Mouse (Mus musculus): ENCODE results near the gene Plp1. TPM values are rescaled to one million over a fixed set of nuclear protein-coding genes. Genes with fewer than 3 reads are reported as not detected.
A peak's percentile ranks its signal among the peaks of the same experiment; 100 is the strongest.

Plp1 gene
- polyA plus RNA-seq, 1 experiment from 2014 or later, result 0.40 TPM

DNA sequence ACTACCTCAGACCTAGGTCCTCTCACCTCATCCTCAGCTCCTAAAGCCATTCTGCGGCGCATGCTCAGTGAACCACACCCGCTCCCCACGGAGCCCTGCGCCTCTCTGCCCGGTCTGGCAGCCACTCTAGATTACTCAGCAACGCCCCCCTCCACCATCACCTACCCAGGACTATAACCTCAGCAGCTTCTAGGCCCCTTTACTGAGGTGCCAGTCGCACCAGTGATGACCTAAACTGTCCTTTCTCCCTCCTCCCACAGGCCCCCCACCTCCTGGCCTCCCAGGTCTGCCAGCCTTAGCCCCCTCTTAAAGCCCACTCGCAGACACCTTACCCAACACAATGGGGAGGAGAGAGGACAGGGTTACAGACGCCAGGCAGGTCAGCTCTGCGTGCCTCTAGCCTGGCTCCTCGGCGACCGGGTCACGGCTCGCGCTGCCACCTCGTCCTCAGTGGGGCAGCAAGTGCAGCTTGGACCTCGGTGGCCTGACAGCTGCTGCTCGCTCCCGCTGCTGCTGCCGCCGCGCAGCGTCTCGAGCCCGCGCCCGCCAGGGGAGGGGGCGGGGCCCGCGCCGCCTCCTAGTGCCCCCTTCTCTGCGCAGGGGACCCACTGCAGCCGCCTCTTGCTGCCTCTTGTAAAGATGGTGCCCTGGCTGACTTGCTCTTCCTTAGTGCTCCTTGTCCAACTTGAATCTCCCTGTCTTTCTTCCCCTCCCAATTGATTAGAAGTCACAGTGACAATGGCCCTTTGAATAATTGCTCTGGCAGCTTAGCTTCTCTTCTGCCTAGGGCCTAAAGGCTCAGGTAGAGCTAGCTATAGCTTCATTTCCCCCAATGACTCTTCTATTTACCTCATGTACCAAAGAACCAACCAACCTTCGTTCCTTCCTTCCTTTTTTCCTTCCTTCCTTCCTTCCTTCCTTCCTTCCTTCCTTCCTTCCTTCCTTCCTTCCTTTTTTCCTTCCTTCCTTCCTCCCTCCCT, 45.9 kb downstream of the Plp1 start, which contains the start of gene Rab9b:
Gene Rab9b (minus strand): TSS at position 695 of the 980 bp plus-strand sequence.
- ATAC-seq (ENCODE audit: low read depth) (no peak), DNase-seq (no peak)
- no peaks in the 10 kb centered on the region for H3K27me3 ChIP-seq
- H3K27ac ChIP-seq, result no peak within 1 kb of the TSS
- H3K9ac ChIP-seq, result no peak within 1 kb of the TSS
- peak within 1 kb of the TSS; percentile 61 for H3K4me2 ChIP-seq
- H3K4me3 ChIP-seq (replicated peaks), result peak within 1 kb of the TSS; percentile 38
- no peaks in the 10 kb centered on the region for H3K4me1 ChIP-seq (replicated peaks)
- H3K36me3 ChIP-seq, result no peaks in the 10 kb centered on the region
- WGBS (ENCODE audit: insufficient replicate concordance), result 20% methylated on average over 31 of the region's 36 CpGs
- H3K9me3 ChIP-seq (replicated peaks), result no peaks in the 10 kb centered on the region

Other genes with a start within 250 kb of the Plp1 start
- gene Tceal3, start 231.8 kb upstream of the Plp1 start, polyA plus RNA-seq (2015; fragmentation: Nextera tagmentation; extraction: Ambion mirVana), result 0.53 and 0.74 TPM in 2 replicates
- 1.1 and 1.3 TPM in 2 replicates for gene Tceal1, start 114.7 kb upstream of the Plp1 start, polyA plus RNA-seq (2015; fragmentation: Nextera tagmentation; extraction: Ambion mirVana)
- gene Morf4l2, start 79.0 kb upstream of the Plp1 start, polyA plus RNA-seq (2015; fragmentation: Nextera tagmentation; extraction: Ambion mirVana), result 227 and 272 TPM in 2 replicates
- not detected in 2 replicates for gene Glra4, start 42.5 kb upstream of the Plp1 start, polyA plus RNA-seq (2015; fragmentation: Nextera tagmentation; extraction: Ambion mirVana)
- not detected in 2 replicates for gene Rab9b, start 46.1 kb downstream of the Plp1 start, polyA plus RNA-seq (2015; fragmentation: Nextera tagmentation; extraction: Ambion mirVana)
- gene H2bfm, start 104.7 kb downstream of the Plp1 start, polyA plus RNA-seq (2015; fragmentation: Nextera tagmentation; extraction: Ambion mirVana), result not detected in 2 replicates
- gene Tmsb15b2, start 152.8 kb downstream of the Plp1 start, polyA plus RNA-seq (2015; fragmentation: Nextera tagmentation; extraction: Ambion mirVana), result 6.3 and 10.6 TPM in 2 replicates
- 0.43 TPM in 1 of 2 replicates, not detected in the other for gene Tmsb15l, start 154.2 kb downstream of the Plp1 start, polyA plus RNA-seq (2015; fragmentation: Nextera tagmentation; extraction: Ambion mirVana)
- gene Tmsb15b1, start 154.2 kb downstream of the Plp1 start, polyA plus RNA-seq (2015; fragmentation: Nextera tagmentation; extraction: Ambion mirVana), result 3.7 and 4.5 TPM in 2 replicates
- 0.42 and 0.44 TPM in 2 replicates for gene Zcchc18, start 170.5 kb downstream of the Plp1 start, polyA plus RNA-seq (2015; fragmentation: Nextera tagmentation; extraction: Ambion mirVana)
- gene Slc25a53, start 215.6 kb downstream of the Plp1 start, polyA plus RNA-seq (2015; fragmentation: Nextera tagmentation; extraction: Ambion mirVana), result 2.6 and 3.6 TPM in 2 replicates
- gene Fam199x, start 226.9 kb downstream of the Plp1 start, polyA plus RNA-seq (2015; fragmentation: Nextera tagmentation; extraction: Ambion mirVana), result 1.2 and 1.5 TPM in 2 replicates